Mouse (Mus musculus) CD4-positive helper T cell, adult 2 months (primary cell): ENCODE data around the gene B3gat1.

Source experiments
- DNase-seq: peaks from one replicate; pipeline ENCODE4 v3.0.0-alpha.2; 2012; ENCODE audit warnings: low read depth, missing footprints, low spot score

Gene B3gat1

GRCm38 (mm10) chr9:26733206-26733891 lies at the start of gene B3gat1:
Gene B3gat1 (plus strand): TSS chr9:26733728.
- no peak for DNase-seq

- no peak for DNase-seq
Observed at GRCm38 (mm10) chr9:26689171-26689570, 44.4 kb upstream of the B3gat1 start.

DNA sequence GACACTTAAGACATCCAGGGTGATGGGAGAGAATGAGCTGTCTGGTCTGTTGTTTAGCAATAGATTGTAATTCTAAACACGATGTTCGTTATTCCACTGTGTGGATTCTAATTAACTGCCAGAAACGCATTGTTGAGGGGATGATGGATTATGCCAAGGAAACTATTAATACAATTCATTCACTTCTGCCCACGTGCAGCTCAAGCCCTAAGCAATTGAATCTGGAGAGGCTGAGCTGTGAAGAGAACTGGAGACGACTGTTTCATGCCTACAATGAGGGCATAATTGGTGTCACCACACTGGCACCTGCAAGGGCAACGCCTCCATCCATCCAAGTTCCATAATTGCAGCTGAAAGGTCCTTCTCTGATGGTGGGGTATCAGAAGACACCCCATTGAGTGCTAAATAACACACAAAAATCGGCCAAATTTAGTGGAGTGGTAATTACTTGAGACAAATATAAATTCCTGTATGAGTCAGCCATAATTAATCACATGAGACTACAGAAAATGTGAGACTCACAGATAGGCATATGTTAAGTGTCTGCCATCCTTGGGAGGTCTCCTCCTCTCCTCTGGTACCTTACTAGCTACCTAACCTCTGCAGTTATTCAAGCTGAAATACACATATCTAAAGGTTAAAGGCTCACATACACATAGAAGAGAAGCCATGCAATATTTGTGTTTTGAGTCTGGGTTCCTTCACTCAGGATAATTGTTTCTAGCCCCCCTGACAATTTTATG lies 43.4 kb upstream of the B3gat1 start:
- DNase-seq = no peak

GRCm38 (mm10) chr9:26692641-26693040 lies 40.9 kb upstream of the B3gat1 start:
- no peak for DNase-seq

- DNase-seq = no peak
Observed at GRCm38 (mm10) chr9:26694656-26695055, 38.9 kb upstream of the B3gat1 start.

DNA sequence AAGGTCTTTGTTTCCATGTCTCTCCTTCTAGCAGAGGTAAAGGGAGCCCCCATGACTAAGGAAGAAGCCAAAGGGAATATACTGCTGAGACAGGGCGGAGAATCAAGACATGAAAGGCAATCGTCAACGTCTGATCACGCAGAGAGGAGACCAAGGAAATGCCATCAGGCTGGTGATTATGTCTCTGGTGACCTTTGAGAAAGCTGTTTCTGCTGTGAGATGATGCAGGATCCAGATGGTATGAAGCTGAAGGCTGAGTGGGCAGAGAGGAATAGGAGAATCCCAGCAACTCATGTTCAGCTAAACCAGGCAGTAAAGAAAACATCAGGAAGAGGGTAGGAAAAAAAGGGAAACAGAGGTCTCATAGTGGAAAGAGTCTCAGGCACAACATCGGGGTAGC lies 38.4 kb upstream of the B3gat1 start:
- no peak for DNase-seq

DNA sequence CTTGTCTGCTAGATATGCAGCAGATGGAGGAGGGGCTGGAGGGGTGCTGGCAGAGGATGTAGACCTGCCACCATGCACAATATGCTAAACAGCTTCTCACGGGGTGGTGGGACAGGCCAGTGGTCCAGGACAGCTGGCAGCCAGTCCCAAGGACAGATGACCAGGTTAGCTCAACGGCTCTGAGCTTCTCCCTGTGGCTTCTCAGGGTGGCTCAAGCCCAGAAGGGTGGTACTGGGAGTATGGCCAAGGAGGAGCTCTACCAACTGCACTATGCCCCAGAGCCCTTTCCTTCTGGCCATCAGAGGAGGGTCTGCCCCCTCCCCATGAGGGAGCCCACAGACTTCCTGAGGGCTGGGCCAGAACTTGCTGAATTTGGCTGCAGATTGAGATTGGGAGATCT lies 35.2 kb upstream of the B3gat1 start:
- DNase-seq = no peak

- no peak for DNase-seq
Observed at GRCm38 (mm10) chr9:26700329-26700728, 33.2 kb upstream of the B3gat1 start.

- no peak for DNase-seq
Observed at GRCm38 (mm10) chr9:26718388-26718787, 15.1 kb upstream of the B3gat1 start.

GRCm38 (mm10) chr9:26721771-26722170 lies 11.8 kb upstream of the B3gat1 start:
- DNase-seq = no peak

DNA sequence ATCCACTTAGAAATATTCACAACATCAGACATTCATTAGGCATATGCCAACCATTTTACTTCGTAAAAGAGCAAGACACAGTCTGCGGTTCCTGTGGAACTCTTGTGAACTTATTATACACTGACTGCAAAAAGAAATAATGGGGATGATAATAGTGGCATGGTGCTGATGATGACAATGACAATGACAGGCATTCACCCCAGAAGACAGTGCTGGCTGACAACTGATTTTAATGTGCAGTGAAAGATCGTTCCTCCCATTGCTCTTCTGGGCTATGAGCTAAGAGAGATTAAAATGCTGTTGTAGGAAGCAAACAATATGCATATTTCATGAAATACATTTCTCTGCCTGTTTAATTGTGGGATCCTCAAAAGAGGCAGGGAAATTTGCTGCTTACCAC lies 7.8 kb upstream of the B3gat1 start:
- no peak for DNase-seq

DNA sequence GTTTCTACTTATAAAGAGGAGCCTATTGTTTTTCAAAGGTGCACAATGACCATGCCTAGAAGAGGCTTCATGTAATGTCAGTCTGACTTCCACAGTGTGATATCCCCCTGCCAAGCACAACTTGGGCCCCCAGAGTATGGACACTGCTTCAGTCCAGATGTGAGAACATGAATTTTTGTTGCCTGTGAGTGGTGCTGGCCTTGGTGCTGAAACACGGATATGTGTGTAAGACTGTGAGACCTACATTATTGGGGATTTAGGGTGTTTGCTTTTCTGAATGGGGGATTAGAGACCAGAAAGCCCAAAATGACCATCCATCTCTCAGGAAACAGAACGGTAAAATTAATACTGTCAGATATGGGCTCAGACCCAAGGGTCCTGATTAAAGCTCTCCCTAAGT lies 6.1 kb upstream of the B3gat1 start:
- no peak for DNase-seq

DNA sequence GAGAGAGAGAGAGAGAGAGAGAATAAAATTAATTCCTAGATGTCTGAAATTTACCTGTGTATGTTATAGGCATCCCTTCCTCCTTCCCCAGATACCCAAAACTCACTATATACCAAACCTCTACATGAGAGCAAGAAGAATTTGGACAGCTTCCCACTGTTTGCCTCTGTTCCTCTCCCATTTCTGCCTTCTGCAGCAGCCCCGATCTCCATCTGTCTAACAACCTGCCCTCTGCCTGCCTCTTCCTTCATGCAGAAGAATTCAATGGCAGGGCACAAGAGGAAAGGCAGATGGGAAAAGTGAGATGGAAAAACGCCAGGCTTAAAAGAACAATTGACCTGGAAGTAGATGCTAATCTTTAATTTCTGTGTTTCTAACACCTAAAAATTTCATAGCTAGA lies 5.0 kb upstream of the B3gat1 start:
- DNase-seq = no peak

DNA sequence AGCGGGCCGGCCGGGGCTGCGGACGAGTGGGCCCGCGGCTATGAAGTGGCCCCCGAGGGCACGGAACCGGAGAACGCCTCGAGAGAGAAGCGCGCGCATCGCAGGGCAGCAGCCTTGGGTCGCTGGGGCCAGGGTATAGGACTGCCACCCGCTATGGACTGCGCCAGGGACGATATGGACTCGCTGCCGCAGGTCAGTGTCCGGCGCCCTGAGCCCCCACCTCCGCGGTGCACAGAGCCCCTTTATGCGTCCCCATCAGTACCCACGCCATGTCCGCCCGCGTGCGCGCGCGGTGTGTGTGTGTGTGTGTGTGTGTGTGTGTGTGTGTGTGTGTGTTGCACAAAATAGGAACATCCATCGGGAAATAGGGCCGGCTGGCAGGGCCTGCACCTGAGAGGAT lies 458 bp downstream of the B3gat1 start:
- no peak for DNase-seq

DNA sequence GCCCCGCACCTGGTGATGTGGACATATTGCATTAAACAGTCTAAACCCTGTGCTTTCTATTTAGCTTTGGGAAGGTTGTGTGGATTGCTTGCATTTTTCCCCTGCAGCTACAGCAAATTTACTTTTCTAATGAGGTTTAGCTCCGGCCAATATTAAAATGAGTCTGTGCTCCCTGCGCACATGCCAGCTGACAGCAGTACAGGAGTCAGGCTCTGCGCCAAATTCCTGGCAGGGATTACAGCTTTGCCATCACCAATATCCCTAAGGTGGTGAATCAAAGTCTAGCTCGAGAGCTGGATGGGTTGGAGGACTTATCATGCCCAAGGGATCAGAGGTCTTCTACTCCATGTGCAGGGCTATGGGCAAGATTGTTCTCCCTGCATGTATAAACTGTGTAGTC lies 3.6 kb downstream of the B3gat1 start:
- no peak for DNase-seq

DNA sequence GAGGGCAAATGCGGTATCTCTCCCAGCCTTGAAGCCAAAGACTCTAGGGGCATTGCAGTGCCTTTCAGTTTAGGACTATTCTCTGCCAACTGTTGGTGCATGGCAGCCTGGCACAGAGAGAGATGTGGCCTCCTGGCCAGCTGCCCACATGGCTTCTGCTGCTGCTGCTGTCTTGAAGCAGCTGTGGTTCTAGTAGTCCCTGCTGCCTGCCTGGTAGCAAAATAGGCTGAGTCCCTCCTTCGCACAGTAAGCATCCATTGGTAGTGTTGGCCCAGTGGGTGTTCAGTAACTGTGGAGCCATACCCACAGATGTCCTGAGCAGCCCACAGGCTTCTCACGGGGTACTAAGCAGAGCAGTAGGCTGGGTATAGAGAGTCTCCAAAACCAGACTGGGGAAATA lies 9.3 kb downstream of the B3gat1 start:
- no peak for DNase-seq

GRCm38 (mm10) chr9:26747121-26747520 lies 13.6 kb downstream of the B3gat1 start:
- no peak for DNase-seq

GRCm38 (mm10) chr9:26748893-26749292 lies 15.4 kb downstream of the B3gat1 start:
- no peak for DNase-seq

DNA sequence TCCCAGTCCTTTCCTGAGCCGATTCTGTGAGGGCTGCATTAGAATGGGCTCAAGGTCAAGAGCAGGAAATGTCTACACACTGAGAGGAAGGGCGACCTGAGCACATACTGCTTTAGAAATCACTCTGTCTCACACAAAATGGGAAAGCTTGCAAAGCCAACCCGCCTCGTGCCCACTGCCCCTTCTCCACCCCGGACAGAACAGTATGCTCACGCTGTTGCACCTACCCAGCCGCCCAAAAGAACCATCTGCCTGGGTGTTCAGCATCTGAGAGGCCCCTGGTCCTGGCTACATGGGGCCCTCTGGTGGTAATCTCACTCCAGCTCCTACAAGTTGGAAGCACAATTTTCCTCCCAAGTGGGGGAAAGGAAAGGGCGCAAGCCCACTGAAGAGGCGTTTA lies 26.6 kb downstream of the B3gat1 start:
- no peak for DNase-seq

DNA sequence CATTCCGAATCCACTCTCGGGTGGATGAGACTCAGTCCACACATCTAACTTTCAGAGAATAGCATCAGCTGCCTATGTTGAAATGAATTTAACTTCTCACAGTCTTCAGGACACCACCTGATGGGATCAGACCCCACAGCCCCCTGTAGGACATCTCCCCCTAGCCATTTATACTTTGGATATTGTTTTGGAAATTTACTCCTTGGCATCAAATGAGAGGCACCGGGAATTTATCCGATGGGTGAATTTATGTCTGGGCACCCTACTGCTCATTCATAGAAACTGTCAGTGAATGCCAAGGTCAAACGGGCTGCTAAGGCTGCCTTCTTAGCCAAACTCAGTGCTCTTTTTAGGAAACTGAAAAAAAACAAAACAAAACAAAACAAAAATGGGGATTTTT lies 27.0 kb downstream of the B3gat1 start:
- DNase-seq = no peak

DNA sequence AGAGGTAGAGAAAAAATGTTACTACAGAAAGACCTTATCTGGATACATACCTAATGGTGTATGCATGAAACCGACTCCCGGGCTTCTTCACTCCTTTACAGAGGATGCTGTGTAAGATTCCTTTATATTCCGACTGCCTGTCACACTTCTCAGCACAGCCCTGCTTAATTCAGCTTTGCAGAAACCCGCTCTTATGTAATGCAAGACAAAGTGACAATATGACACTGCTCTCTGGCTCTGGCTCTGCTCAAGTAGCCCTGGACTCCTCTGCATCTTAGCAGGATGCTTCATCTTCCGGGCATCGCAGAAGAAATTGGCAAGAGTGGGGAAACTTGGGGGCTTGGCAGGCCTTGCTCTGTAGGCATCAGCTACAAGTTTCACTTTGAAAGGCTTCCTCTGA lies 28.9 kb downstream of the B3gat1 start:
- DNase-seq = no peak

- no peak for DNase-seq
Observed at GRCm38 (mm10) chr9:26768181-26768580, 34.7 kb downstream of the B3gat1 start.

DNA sequence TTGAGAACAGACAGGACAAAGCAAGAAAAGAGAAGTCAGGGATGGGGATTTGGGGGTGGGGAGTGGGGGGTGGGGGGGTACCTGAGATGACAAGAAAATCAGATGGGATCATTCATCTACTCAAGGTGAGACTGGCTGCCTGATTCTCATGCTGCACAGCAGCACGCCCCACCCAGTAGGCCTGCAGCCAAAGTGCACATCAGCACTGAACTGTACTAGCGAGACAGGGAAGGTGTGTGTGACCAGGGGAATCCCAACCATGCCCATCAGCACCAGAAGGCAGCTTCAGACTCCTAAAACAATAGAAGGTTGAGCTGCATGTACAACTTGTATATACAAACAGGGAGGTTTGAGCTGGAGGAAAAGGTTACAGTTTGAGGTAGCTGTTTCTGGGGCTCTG lies 42.2 kb downstream of the B3gat1 start:
- no peak for DNase-seq
